Mouse (Mus musculus) kidney, adult 2 months (tissue): Measurements from ENCODE around the gene Pde4d.

Experiments
- CTCF ChIP-seq: fragments of 200-500 bp; conservative IDR thresholded peaks from 2 replicates; pipeline ENCODE4 v1.5.1; 2011; ENCODE audit warnings: low read depth, mild to moderate bottlenecking, control low read depth, low read length, moderate library complexity, mixed read lengths; ENCODE audit not compliant: insufficient read depth, insufficient read length
- POLR2A ChIP-seq: fragments of 200-500 bp; IDR thresholded peaks from one replicate; pipeline ENCODE4 v1.6.1; 2011; ENCODE audit warnings: low read depth, low read length, control low read depth

DNA sequence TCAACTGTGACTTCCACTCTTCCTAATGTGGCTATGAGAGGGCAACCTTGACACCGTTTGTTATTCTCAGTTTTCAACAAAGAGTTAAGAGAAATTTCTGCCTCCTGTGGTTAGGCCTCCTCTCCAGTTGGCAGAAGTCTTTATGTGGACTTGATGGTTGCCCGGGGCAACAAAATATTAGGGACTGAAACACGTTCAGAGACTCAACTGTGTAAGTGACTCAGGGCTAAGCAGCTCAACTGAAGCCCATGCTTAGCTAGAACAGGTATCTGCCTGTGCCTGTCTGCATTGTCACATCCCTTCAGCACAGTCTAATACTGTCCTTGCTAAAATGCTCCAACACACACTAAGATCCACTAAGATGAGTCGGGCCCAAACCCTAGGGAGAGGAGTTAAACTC, 1339.4 kb downstream of the Pde4d start:
- no peak for TF ChIP-seq POLR2A
- TF ChIP-seq CTCF = no peak
